Mouse (Mus musculus) spleen, postnatal 0 days (tissue): ENCODE data around the gene Add2. TPM values are rescaled to one million over a fixed set of nuclear protein-coding genes. Genes with fewer than 3 reads are reported as not detected.

ENCODE experiments used
- polyA plus RNA-seq: library from polyadenylated mRNA; unstranded; fragments of >200 nt; fragmentation: Nextera tagmentation; extraction: Ambion mirVana; gene quantifications from 2 replicates; pipeline ENCODE4 v1.2.1, GENCODE M21; 2015

Gene Add2
- 60.3 and 70.7 TPM in 2 replicates for polyA plus RNA-seq

DNA sequence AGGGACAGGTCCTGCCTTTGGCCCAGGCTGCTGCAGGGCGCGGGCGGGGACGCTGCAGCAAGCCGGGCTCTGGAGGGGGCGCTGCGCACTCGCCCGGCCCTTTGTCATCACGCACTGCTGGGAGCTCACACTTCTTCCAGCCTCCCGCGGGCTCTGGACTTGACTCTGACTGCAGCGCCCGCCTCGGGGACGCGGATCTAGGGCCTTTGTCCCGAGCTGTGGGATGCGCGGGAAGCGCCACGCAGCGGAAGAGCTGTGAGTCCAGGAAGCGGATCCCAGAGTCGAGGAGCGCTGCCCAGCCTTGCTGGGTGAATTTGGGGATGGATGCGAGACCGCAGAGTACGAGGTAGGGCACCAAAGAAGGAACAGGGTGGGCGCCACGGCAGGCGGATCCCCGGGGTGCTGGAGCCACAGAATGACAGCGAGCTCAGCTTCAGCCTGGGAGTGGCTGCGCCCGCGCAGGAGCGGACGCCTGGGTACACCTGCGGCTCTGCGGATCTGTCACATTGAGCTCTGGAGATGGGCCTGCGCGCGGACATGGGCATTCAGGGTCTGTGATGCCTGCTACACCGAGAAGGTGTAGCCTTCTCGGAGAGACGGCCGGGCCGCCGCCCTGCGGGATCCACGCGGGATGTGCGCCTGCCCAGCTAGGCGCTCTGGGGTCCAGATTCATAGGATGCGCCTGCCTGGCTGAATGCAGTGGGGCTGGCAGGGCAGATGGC is at the start of gene Add2:
Gene Add2 (plus strand): TSS at position 81 of the 722 bp plus-strand sequence.

DNA sequence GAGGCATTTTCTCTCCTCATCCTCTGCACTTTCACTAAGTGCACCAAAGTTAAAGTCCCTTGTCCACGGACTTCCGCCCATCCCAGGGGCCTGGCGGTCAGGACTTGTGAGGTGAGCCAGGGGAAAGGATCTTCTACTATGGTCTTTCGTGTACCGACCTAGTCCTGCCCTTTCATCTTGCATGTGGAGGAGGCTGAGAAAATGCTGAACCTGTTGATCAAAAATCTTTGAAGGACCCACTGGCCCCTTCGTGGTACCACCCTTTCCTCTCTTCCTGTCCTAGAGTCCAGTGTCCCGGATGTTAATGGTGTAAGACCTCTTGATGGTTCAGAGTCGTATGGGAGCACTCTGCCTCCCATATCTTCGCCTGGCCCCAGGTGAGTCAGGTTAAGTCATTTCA is 12.6 kb upstream of the Add2 start, which contains the start of gene Figla:
Gene Figla (plus strand): TSS at position 301 of the 400 bp plus-strand sequence.

Other genes starting within 250 kb of the Add2 start
- gene Nat8f6, start 207.7 kb upstream of the Add2 start, polyA plus RNA-seq: not detected in 2 replicates
- gene Nat8f5, start 207.7 kb upstream of the Add2 start, polyA plus RNA-seq: not detected in 2 replicates
- gene Nat8, start 196.6 kb upstream of the Add2 start, polyA plus RNA-seq: not detected in 2 replicates
- gene Nat8f2, start 159.5 kb upstream of the Add2 start, polyA plus RNA-seq: not detected in 2 replicates
- gene Nat8f4, start 123.8 kb upstream of the Add2 start, polyA plus RNA-seq: 0.89 and 1.0 TPM in 2 replicates
- gene Tprkb, start 116.8 kb upstream of the Add2 start, polyA plus RNA-seq: 27.2 and 28.6 TPM in 2 replicates
- gene Nat8f1, start 113.0 kb upstream of the Add2 start, polyA plus RNA-seq: 4.5 and 5.5 TPM in 2 replicates
- gene Dusp11, start 67.0 kb upstream of the Add2 start, polyA plus RNA-seq: 37.0 and 37.1 TPM in 2 replicates
- gene Figla, start 12.5 kb upstream of the Add2 start, polyA plus RNA-seq: not detected in 2 replicates
- gene Tgfa, start 166.5 kb downstream of the Add2 start, polyA plus RNA-seq: 1.1 and 1.6 TPM in 2 replicates